Mouse (Mus musculus) embryonic fibroblast, embryonic 13.5 days (primary cell): ENCODE results near the gene Kdm6a.

Experiments used
- CTCF ChIP-seq: IDR thresholded peaks from 2 replicates; pipeline ENCODE4 v1.5.1; 2011; ENCODE audit warnings: mild to moderate bottlenecking, control low read depth, low read length, moderate library complexity, borderline replicate concordance; ENCODE audit not compliant: insufficient read depth
- POLR2A ChIP-seq: IDR thresholded peaks from 2 replicates; pipeline ENCODE4 v1.6.1; 2011; ENCODE audit warnings: low read depth, mild to moderate bottlenecking, control low read depth, low read length, moderate library complexity

- TF ChIP-seq CTCF (no peak), POLR2A (no peak)
Observed at GRCm38 (mm10) chrX:18179492-18179891, 17.1 kb downstream of the Kdm6a start.
